Mouse (Mus musculus): Measurements from ENCODE around the gene Pitpnm1. TPM values are rescaled to one million over a fixed set of nuclear protein-coding genes. Genes with fewer than 3 reads are reported as not detected.

The Pitpnm1 gene
- total RNA-seq, 2 experiments from 2014 or later, result 2.8 to 5.7 TPM

DNA sequence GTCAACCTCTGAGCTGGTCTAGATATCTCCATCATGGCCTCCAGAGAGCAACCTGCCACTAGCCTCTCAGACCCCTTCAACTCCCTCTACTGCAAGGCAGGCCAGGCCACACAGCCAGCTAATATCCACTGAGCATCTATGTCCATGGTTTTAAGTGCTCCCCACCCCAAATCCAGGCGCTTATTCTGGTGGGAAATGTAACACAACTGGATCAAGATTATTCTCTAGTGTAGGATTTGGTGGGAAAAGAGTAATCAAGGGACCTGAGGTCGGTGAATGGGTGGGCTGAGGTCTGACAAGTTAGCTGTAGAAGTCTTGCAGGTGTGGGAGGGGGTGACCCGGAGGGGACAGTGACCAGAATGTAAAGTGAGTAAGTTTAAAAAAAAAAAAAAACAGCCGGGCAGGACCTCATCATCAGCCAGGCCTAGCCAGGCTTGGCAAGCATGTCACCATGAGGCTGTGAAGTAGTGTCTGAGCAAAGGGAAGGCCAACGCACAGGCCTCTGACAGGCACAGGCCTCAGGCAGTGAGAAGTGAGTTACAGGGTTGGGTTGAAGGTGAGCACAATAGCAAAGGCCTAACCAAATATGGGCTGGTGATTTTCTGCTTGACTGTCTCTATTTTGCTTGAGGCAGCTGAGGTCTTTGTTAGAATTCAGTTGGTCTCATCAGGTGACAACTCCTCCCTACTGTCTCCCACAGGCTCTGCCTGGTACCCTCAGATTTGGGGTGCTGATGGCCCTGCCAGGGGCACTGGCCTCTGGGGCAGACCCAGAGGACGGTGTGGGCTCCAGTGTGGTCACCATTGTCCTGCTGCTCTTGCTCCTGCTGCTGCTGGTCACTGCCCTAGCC, 55.6 kb downstream of the Pitpnm1 start:
- DNase-seq, result no peak

DNA sequence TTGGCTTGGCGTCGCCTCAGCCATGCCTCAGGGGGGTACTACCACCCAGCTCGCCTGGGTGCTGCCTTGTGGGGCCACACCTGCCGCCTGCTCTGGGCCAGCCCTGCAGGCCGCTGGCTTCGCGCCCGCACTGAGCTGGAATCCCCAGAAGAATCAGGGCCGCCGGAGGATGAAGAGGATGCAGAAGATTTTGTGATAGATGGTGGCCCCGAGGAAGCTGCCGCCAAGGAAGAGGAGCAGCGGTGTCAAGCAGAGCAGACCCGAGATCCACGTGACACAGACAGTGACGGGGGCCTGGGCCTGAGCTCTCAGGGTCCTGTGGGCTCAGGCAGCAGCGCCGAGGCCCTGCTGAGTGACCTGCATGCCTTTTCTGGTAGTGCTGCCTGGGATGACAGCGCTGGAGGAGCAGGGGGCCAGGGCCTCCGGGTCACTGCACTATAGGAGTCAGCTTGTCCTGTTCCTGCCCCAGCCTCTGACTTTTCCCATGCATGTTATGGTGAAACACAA, 56.3 kb downstream of the Pitpnm1 start:
- DNase-seq, result no peak

DNA sequence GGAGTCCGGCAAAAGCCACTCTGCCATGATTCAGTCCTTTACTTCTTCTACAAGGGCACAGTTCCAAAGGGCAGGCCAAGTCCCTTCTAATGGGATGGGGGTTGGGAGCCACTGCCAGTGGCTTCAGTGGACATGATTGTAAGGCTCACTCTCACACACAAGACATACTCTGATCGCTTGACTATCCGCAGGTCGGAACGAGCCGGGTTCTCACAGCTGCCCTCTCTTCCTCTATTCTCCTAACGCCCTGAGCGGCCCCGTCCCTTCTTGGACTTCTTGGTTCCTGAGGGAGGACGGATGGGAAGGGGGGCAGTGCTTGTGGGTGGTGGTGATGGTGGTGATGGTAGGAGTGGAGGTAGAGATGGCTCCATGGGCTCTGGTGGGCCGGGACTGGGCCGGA, 57.0 kb downstream of the Pitpnm1 start:
- no peak for DNase-seq

DNA sequence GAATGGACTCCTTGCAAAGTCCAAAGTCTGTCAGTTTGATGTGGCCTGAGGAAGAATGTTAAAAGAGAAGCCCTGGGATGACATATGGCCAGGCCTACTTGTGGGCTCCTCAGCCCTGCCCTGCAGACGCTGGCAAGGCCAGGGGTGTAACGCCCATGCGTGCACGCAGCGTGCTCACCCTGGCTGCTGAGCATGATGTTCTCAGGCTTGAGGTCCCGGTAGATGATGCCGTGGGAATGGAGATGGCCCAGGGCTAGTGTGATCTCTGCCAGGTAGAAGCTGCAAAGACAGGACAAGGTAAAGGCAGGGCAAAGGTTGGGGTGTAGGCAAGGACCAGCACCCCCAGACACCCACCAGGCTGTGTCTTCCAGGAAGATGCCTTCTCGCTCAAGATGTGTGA, 59.3 kb downstream of the Pitpnm1 start:
- DNase-seq, result no peak

DNA sequence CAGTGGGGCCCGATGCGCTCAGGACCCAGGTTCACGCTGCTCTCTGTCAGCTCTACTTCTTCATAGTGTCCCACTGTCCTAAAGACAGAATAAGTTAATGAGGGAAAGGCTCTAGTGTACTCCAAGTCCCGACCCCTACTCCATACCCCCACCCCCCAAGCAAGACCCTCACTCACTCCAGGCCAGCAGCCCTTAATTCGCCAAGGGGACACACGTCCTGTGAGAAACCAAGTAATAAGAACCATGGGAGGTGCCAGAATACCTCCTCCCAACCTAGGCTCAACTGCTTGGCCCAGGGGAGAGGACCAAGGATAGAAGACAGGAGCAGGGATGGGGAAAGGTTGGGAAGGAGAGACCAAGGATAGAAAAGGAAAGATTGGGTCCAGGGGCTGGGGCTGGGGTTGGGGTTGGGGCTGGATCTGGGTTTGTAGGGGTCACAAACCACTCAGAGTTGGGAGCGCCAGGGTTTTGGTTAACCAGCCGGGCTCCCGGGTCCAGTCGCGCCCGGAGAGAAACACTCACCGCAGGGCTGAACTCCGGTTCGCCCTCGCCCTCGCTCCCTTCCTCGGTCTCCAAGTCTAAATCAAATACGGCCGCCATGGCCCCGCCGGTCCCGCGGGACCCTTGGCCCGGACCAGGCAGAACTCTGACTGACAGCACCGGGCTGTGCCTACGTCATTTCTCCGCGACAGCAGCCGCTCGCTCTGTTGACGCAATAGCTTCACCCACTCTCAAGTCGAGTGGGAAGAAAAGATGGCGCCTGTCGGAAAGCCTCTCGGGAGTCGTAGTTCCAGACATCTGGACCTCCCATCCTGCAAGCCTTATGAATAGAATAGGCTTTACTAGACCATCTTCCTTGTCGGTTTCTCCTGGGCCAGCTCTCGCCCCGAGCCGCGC, 63.1 kb downstream of the Pitpnm1 start, which contains the start of gene Rps6kb2:
Gene Rps6kb2, minus strand, starts transcription at position 709 of the 897 bp plus-strand sequence.
- peak; percentile 96 for DNase-seq

DNA sequence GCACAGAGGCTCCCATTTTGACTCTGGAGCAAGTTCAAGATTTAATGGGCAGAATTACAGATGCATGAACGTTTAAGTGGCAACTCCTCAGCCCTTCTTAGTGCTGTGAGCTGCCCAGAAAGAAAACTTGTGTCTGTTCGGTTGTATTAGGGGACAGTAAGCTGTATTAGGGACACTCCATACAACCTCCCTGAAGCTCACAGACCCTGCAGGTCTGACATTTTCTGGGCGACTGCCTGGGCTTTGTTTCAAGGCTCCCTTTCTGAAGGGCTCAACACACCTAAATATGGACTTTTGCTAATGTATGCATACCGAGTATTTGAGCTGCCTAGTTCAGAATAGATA, 63.7 kb downstream of the Pitpnm1 start:
- no peak for DNase-seq

Other genes starting within 250 kb of the Pitpnm1 start
- 1 to 10 TPM; 1.8 to 2.3 TPM for gene Chka, start 248.2 kb upstream of the Pitpnm1 start, total RNA-seq (2021)
- 1 to 10 TPM; 5.2 to 7.0 TPM for gene Tcirg1, start 192.9 kb upstream of the Pitpnm1 start, total RNA-seq (2021)
- gene Ndufs8, start 187.2 kb upstream of the Pitpnm1 start, total RNA-seq (2021), result 100 to 1,000 TPM; 260 to 277 TPM
- 1 to 10 TPM; 1.4 to 1.7 TPM for gene Aldh3b1, start 170.2 kb upstream of the Pitpnm1 start, total RNA-seq (2021)
- gene Unc93b1, start 164.8 kb upstream of the Pitpnm1 start, total RNA-seq (2021), result 10 to 100 TPM in 1 of 2 experiments, 1 to 10 TPM in 1; 8.4 to 10.2 TPM
- not detected for gene Aldh3b3, start 141.4 kb upstream of the Pitpnm1 start, total RNA-seq (2021)
- gene Aldh3b2, start 127.7 kb upstream of the Pitpnm1 start, total RNA-seq (2021), result 1 to 10 TPM in 1 of 2 experiments, not detected in 1; 1.0 TPM
- gene Acy3, start 113.4 kb upstream of the Pitpnm1 start, total RNA-seq (2021), result 1 to 10 TPM; 1.7 to 2.7 TPM
- gene Tbx10, start 107.2 kb upstream of the Pitpnm1 start, total RNA-seq (2021), result not detected
- gene Nudt8, start 99.4 kb upstream of the Pitpnm1 start, total RNA-seq (2021), result 10 to 100 TPM; 21.5 to 23.1 TPM
- under 1 TPM; 0.31 to 0.35 TPM for gene Gm49405, start 99.4 kb upstream of the Pitpnm1 start, total RNA-seq (2021)
- gene Doc2g, start 96.7 kb upstream of the Pitpnm1 start, total RNA-seq (2021), result under 1 TPM; 0.69 to 0.75 TPM
- 100 to 1,000 TPM; 412 to 474 TPM for gene Ndufv1, start 87.2 kb upstream of the Pitpnm1 start, total RNA-seq (2021)
- 100 to 1,000 TPM; 344 to 356 TPM for gene Gstp1, start 62.0 kb upstream of the Pitpnm1 start, total RNA-seq (2021)
- gene Gstp2, start 54.0 kb upstream of the Pitpnm1 start, total RNA-seq (2021), result 100 to 1,000 TPM; 118 to 133 TPM
- not detected for gene Gstp3, start 40.4 kb upstream of the Pitpnm1 start, total RNA-seq (2021)
- not detected for gene Cabp2, start 18.4 kb upstream of the Pitpnm1 start, total RNA-seq (2021)
- 10 to 100 TPM; 17.8 to 23.4 TPM for gene Cdk2ap2, start 2.8 kb upstream of the Pitpnm1 start, total RNA-seq (2021)
- 10 to 100 TPM; 58.2 to 68.5 TPM for gene Aip, start 25.9 kb downstream of the Pitpnm1 start, total RNA-seq (2021)
- gene Gpr152, start 39.8 kb downstream of the Pitpnm1 start, total RNA-seq (2021), result not detected
- gene Cabp4, start 44.0 kb downstream of the Pitpnm1 start, total RNA-seq (2021), result not detected
- gene Coro1b, start 48.6 kb downstream of the Pitpnm1 start, total RNA-seq (2021), result 10 to 100 TPM; 15.9 to 24.1 TPM
- under 1 TPM in 1 of 2 experiments, not detected in 1; 0.35 TPM for gene Ptprcap, start 53.6 kb downstream of the Pitpnm1 start, total RNA-seq (2021)
- gene Rps6kb2, start 63.4 kb downstream of the Pitpnm1 start, total RNA-seq (2021), result 10 to 100 TPM; 19.9 to 24.4 TPM
- gene Carns1, start 75.5 kb downstream of the Pitpnm1 start, total RNA-seq (2021), result 10 to 100 TPM; 17.7 to 20.0 TPM
- gene Tbc1d10c, start 91.3 kb downstream of the Pitpnm1 start, total RNA-seq (2021), result 1 to 10 TPM; 4.7 to 5.9 TPM
- 100 to 1,000 TPM; 206 to 208 TPM for gene Ppp1ca, start 92.1 kb downstream of the Pitpnm1 start, total RNA-seq (2021)
- gene Rad9a, start 101.7 kb downstream of the Pitpnm1 start, total RNA-seq (2021), result 1 to 10 TPM; 2.5 to 3.5 TPM
- under 1 TPM; 0.28 to 0.59 TPM for gene Clcf1, start 114.2 kb downstream of the Pitpnm1 start, total RNA-seq (2021)
- not detected for gene AC109138.7, start 114.4 kb downstream of the Pitpnm1 start, total RNA-seq (2021)
- gene Pold4, start 131.9 kb downstream of the Pitpnm1 start, total RNA-seq (2021), result 10 to 100 TPM; 13.0 to 21.1 TPM
- gene Ssh3, start 169.2 kb downstream of the Pitpnm1 start, total RNA-seq (2021), result 1 to 10 TPM; 3.4 to 3.9 TPM
- gene Ankrd13d, start 183.1 kb downstream of the Pitpnm1 start, total RNA-seq (2021), result under 1 TPM; 0.33 to 0.64 TPM
- 10 to 100 TPM; 39.2 to 47.9 TPM for gene Grk2, start 206.2 kb downstream of the Pitpnm1 start, total RNA-seq (2021)